Mouse (Mus musculus): ENCODE results near the gene Sptbn1.
"Not testable (repeated sequence)": the region's sequence is repeated elsewhere in the genome, so short reads cannot be mapped to it uniquely, and the experiment has no call there.

Sptbn1 gene

GRCm38 (mm10) chr11:30256491-30256890 lies 11.5 kb downstream of the Sptbn1 start:
- DNase-seq (ENCODE audit: extremely low read depth, low read depth): no peak

DNA sequence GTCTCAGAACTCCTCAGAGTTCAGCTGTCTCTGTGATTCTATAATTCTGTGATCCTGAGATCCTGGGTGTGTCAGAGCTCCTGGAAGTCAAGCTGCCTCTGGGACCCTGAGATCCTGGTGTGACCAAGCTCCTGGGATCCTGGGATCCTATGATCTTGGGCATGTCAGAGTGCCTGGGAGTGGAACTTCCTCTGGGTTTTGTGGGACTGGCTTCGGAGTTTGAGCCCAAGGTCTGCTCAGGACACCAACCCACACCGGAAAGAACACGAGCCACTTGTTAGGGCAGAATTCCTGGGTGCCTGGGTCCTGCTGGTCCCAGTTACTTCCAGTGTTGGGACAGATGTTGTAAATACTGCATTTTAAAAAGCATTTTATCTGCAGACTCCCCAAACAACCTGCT lies 12.8 kb downstream of the Sptbn1 start:
- DNase-seq (ENCODE audit: extremely low read depth, low read depth): not testable (repeated sequence)

GRCm38 (mm10) chr11:30251294-30251904 lies 16.6 kb downstream of the Sptbn1 start:
- no peak for DNase-seq (ENCODE audit: extremely low read depth, low read depth)

DNA sequence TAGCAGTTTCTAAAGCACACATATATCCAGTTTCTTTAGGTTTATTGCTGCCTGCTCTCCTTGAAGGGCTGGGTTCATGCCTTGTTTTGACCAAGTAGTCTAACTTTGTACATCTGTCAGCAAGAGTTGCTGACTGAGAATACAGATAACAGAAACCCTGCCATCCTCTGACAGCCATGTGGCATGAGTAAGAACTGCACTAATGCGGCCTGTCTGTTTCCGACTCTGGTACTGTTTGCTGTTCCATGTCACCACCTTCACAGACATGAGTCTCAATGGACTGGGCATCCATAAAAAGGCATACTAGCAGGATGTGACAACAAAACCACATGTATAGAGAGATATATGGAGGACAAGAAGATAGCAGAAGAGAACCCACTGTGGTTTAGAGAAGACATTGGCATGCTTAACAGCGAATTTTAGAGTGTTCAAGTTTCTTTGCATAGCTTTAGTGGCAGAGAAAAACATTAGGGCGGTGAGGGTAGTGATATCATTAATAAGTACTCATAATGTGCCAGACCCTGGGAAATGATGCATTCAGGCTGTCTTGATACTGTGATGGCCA lies 18.4 kb downstream of the Sptbn1 start:
- DNase-seq (ENCODE audit: extremely low read depth, low read depth): no peak

- DNase-seq (ENCODE audit: extremely low read depth, low read depth): no peak
These were observed 20.9 kb downstream of the Sptbn1 start for GRCm38 (mm10) chr11:30247106-30247505.

GRCm38 (mm10) chr11:30246161-30246560 lies 21.8 kb downstream of the Sptbn1 start:
- DNase-seq (ENCODE audit: extremely low read depth, low read depth): no peak

DNA sequence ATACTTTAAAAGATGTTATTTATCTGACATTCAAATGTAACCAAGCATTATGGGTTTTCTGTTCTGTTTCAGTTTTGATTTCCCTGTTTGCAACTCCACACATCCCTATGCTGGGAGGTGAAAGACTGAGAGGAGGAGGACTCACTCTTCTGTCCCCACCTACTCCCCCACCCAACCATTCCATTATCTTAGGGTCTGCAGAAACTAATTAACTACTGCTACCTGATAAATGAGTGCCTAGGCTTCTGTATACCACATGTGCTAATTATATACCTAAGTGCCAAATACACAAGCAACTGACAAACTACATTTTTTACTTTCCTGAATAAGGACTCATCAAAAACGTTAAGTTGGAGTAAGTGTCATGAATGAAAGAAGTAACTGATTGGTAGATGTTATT lies 23.8 kb downstream of the Sptbn1 start:
- no peak for DNase-seq (ENCODE audit: extremely low read depth, low read depth)

DNA sequence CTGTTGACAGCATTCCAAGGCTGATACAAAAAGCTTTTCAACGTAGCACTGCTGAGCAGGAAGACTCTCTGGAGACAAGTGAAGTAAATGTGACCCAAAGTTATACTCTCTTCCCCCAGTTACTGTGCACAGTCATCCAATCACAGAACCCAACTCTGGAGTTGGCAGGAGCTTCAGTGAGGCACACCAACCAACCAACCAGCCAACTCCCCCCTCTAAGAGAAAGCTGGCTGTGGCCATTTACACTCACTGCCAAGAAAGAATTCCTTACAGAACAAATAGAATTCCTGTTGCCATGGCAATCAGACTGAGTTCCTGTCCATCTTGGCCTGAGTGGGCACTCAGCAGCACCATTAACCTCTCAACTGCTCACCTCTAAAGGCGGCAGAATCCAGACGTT lies 24.4 kb downstream of the Sptbn1 start:
- DNase-seq (ENCODE audit: extremely low read depth, low read depth): no peak

DNA sequence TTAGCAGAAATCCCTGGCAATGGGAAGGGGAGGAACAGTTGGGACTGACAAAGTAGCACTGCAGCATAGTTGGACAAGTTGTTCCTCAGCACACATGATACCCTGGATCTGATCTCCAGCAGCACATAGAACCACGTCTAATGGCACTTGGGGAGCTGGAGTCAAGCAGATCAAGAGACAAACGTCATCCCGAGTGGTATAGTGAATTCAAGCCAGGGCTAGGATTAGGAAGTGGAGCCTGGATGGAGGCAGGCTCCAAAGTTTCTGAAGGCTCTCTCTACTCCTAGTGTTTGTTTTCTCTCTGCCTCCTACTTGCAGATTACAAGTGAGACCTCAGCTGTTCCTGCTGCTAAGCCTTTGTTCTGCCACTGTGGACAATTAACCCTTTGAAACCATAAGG lies 27.1 kb downstream of the Sptbn1 start:
- no peak for DNase-seq (ENCODE audit: extremely low read depth, low read depth)

GRCm38 (mm10) chr11:30237960-30238359 lies 30.0 kb downstream of the Sptbn1 start:
- DNase-seq (ENCODE audit: extremely low read depth, low read depth): no peak

DNA sequence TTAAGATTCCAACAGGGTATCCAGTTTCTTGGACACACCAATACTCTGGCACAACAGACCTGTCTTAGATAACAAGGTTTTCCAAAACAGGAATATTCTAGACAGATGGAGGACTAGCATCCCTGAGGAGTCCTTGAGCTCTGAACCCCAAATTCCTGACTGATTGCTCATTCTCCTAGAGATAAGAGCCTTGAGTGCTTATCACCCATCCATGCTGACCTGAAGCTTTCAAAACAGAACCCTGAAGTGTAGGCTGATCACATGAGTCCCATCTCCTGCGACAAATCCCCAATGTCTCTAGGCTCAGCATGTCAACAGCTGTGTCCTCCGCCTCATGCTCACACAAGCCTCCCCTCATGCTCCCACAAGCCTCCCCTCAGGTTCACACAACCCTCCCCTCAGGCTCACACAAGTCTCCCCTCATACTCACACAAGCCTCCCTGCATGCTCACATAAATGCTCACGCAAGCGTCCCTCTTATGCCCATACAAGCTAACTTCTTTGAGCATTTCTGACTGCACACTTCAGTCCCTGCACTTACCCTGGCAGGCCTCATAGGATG lies 31.2 kb downstream of the Sptbn1 start:
- no peak for DNase-seq (ENCODE audit: extremely low read depth, low read depth)

GRCm38 (mm10) chr11:30235666-30236065 lies 32.3 kb downstream of the Sptbn1 start:
- DNase-seq (ENCODE audit: extremely low read depth, low read depth): no peak

- DNase-seq (ENCODE audit: extremely low read depth, low read depth): no peak
These were observed 32.8 kb downstream of the Sptbn1 start for GRCm38 (mm10) chr11:30235218-30235617.

DNA sequence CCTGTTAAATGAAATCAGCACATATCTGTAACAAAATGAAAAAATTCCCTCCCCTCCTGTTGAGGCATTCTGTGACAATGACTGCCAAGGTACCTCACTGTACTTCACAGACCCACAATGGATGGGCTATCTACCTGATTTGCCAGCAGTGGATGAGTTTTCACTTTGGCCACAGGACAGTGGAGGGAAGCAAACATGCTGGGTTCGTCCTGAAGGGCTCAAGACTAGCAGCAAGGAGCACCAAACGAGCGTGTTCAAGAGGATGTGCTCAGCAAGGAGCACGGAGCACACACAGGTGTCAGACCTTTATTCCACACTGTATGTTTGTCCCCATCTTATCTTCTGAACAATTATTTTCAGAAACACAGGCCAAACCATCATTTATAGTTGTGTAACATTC lies 34.0 kb downstream of the Sptbn1 start:
- no peak for DNase-seq (ENCODE audit: extremely low read depth, low read depth)

- DNase-seq (ENCODE audit: extremely low read depth, low read depth): no peak
These were observed 35.9 kb downstream of the Sptbn1 start for GRCm38 (mm10) chr11:30232082-30232481.

- no peak for DNase-seq (ENCODE audit: extremely low read depth, low read depth)
These were observed 36.6 kb downstream of the Sptbn1 start for GRCm38 (mm10) chr11:30231336-30231735.

GRCm38 (mm10) chr11:30230330-30230771 lies 37.6 kb downstream of the Sptbn1 start:
- DNase-seq (ENCODE audit: extremely low read depth, low read depth): no peak

DNA sequence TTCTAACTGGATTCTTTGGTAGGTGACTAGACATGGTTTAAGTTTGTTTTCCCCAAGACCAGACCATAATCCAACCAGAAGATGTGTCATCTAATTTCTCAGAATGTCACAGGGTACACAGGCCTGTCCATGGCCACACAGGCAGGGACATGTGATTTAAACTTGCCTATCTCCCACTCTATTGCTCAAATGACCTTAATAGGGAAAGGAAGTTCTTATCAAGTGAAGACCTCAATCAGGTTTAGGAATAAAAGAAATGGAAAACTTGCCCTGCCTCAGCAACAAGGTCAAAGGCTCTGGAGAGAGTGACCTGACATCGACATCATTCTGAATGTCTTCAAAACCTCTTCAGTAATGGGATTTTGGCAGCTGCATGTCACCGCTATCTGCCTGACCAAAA lies 41.2 kb downstream of the Sptbn1 start:
- DNase-seq (ENCODE audit: extremely low read depth, low read depth): no peak

GRCm38 (mm10) chr11:30224599-30224998 lies 43.4 kb downstream of the Sptbn1 start:
- no peak for DNase-seq (ENCODE audit: extremely low read depth, low read depth)

DNA sequence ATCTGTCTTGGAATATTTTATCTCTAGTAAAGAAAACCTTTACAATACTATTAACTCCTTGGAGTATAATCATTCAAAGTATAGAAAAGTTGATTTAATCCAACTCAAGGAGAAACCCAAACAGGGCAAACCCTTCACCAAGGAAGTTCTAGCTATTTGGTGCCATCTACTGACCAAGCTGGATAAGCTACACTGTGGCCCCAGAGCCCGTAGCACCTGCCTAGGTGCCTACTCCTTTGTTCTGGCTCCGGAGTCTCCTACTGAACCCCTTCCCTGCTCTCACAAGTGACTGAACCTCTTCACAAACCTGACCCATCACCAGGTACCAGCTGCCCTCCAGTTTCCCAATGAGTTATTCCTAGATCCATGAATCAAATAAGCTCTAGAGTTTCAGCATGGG lies 45.3 kb downstream of the Sptbn1 start:
- DNase-seq (ENCODE audit: extremely low read depth, low read depth): no peak

- no peak for DNase-seq (ENCODE audit: extremely low read depth, low read depth)
These were observed 46.9 kb downstream of the Sptbn1 start for GRCm38 (mm10) chr11:30221043-30221442.

DNA sequence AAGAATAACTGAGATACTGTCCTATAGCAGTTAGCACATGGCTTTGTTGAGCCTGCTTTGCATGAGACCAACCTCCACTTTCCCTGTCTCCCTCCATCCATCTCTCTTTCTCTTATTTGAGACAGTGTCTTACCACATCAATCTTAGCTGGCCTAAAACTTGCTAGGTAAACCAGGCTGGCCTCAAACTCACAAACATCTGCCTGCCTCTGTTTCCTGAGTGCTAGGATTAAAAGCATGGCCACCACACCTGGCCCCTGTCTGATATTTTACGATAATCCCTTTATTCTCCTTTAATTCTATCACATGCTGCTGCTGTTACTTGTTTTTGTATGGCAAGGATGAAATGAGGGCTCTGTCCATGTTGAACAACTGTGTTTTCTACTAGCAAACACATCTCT lies 49.6 kb downstream of the Sptbn1 start:
- no peak for DNase-seq (ENCODE audit: extremely low read depth, low read depth)

GRCm38 (mm10) chr11:30217496-30217895 lies 50.5 kb downstream of the Sptbn1 start:
- no peak for DNase-seq (ENCODE audit: extremely low read depth, low read depth)
